Mouse (Mus musculus) heart, embryonic 15.5 days (tissue): ENCODE data around the gene Pgm2. TPM values are rescaled to one million over a fixed set of nuclear protein-coding genes. Genes with fewer than 3 reads are reported as not detected.
A peak's percentile ranks its signal among the peaks of the same experiment; 100 is the strongest.

Source experiments
- ATAC-seq: fragments of 200-750 bp; cut with Nextera tagmentation; replicated peaks from 2 replicates; pipeline ENCODE4 v1.8.0; 2017; ENCODE audit warnings: low read depth, moderate TSS enrichment; ENCODE audit not compliant: insufficient number of reproducible peaks, insufficient read depth, low FRiP score
- H3K27ac ChIP-seq: fragments of 300-500 bp; sonication (generic); 2 replicates; pipeline ENCODE4 v1.5.1; 2015; ENCODE audit warnings: mild to moderate bottlenecking, inconsistent platforms
- H3K27me3 ChIP-seq: fragments of 300-500 bp; sonication (generic); 2 replicates; pipeline ENCODE4 v1.6.1; 2015; ENCODE audit warnings: inconsistent platforms
- H3K36me3 ChIP-seq: fragments of 300-500 bp; sonication (generic); 2 replicates; pipeline ENCODE4 v1.6.1; 2015; ENCODE audit warnings: mild to moderate bottlenecking, inconsistent platforms
- H3K4me1 ChIP-seq: fragments of 300-500 bp; sonication (generic); replicated peaks from 2 replicates; pipeline ENCODE4 v1.6.1; 2015; ENCODE audit warnings: inconsistent platforms
- H3K4me2 ChIP-seq: fragments of 300-500 bp; sonication (generic); 2 replicates; pipeline ENCODE4 v1.6.1; 2015; ENCODE audit warnings: inconsistent platforms, mild to moderate bottlenecking, moderate library complexity
- H3K4me3 ChIP-seq: fragments of 300-500 bp; sonication (generic); 2 replicates; pipeline ENCODE4 v1.5.1; 2015; ENCODE audit warnings: mild to moderate bottlenecking, inconsistent platforms
- H3K9ac ChIP-seq: fragments of 300-500 bp; sonication (generic); 2 replicates; pipeline ENCODE4 v1.6.1; 2015; ENCODE audit warnings: mild to moderate bottlenecking, inconsistent platforms
- H3K9me3 ChIP-seq: fragments of 300-500 bp; sonication (generic); replicated peaks from 2 replicates; pipeline ENCODE4 v1.6.1; 2016; ENCODE audit warnings: inconsistent platforms
- WGBS: fragments of 180-500 bp; shearing (Covaris S2); methylation state at CpG from one replicate; pipeline ENCODE4 v1.1.7; 2015; ENCODE audit warnings: mixed read lengths; 5-methylcytosine and 5-hydroxymethylcytosine counted together
- polyA plus RNA-seq: library from polyadenylated mRNA; unstranded; fragments of >200 nt; fragmentation: Nextera tagmentation; extraction: Ambion mirVana; gene quantifications from 2 replicates; pipeline ENCODE4 v1.2.1, GENCODE M21; 2015

The Pgm2 gene
- polyA plus RNA-seq, 1 experiment from 2014 or later, result 13.2 TPM

DNA sequence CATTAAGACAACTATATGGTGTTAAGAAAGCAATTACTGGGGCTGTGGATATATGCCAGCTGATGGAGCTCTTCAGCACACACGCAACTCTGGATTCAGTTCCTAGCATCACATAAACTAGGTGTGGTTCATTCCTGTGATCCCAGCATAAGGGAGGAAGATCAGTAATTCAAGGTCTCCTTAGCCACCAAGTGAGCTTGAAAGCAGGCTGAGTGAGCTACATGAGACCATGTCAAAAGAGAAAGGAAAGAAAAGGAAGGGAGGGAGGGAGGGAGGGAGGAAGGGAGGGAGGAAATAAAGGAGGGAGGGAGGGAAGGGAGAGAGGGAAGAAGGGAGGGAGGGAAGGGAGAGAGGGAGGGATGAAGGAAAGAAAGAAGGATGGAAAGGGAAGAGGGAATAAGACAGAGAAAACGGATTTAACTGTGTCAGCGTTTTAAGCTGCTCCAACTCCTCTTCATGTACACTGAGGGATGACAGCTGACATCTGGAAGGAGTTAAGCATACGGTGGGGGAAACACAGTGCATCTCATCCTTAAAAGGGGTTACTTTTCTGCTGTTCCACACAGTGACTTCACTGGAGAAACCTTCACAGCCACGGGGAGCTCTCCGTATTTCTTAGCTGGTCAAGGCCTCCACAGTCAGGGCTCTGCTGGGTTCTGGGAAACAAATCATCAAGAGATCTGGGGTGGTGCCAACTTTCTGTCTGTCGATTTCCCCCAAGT lies 13.8 kb upstream of the Pgm2 start:
- H3K9me3 ChIP-seq, result no peaks in the 10 kb centered on the region
- H3K9ac ChIP-seq, result no peak overlapping the region
- H3K4me3 ChIP-seq, result no peak overlapping the region
- H3K27me3 ChIP-seq, result no peaks in the 10 kb centered on the region
- H3K4me2 ChIP-seq, result no peak overlapping the region
- H3K4me1 ChIP-seq, result no peaks in the 10 kb centered on the region
- WGBS, result 49% methylated on average over 7 of the region's 7 CpGs
- peak overlapping the region; percentile 31; the same call in 1 of the 2 replicates for H3K27ac ChIP-seq
- peak; percentile 53; the same call in 1 of the 2 replicates for ATAC-seq
- H3K36me3 ChIP-seq, result no peaks in the 10 kb centered on the region

DNA sequence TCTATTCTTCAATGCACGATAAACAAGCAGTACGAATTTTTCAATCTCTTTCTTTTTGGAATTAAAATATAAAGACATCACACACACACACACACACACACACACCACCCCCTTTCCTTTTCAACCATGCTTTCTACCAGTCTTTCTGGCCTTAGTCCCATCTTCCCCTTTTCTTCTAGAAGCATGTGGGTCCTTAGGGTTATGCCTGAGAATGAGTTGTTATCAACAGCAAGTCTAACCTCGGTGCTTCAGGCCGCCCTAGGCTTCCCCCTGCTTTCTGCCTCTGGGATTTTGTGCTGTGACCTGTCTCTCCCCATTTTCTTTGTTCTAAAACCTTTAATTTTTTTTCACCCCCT lies 13.3 kb upstream of the Pgm2 start:
- H3K27ac ChIP-seq, result peak overlapping the region; percentile 31; the same call in 1 of the 2 replicates
- H3K4me3 ChIP-seq, result no peak overlapping the region
- no peak for ATAC-seq
- H3K4me1 ChIP-seq, result no peaks in the 10 kb centered on the region
- whole genome bisulfite sequencing, result 52% methylated on average over 4 of the region's 4 CpGs
- H3K4me2 ChIP-seq, result no peak overlapping the region
- no peaks in the 10 kb centered on the region for H3K36me3 ChIP-seq
- H3K9ac ChIP-seq, result no peak overlapping the region
- no peaks in the 10 kb centered on the region for H3K9me3 ChIP-seq
- no peaks in the 10 kb centered on the region for H3K27me3 ChIP-seq

DNA sequence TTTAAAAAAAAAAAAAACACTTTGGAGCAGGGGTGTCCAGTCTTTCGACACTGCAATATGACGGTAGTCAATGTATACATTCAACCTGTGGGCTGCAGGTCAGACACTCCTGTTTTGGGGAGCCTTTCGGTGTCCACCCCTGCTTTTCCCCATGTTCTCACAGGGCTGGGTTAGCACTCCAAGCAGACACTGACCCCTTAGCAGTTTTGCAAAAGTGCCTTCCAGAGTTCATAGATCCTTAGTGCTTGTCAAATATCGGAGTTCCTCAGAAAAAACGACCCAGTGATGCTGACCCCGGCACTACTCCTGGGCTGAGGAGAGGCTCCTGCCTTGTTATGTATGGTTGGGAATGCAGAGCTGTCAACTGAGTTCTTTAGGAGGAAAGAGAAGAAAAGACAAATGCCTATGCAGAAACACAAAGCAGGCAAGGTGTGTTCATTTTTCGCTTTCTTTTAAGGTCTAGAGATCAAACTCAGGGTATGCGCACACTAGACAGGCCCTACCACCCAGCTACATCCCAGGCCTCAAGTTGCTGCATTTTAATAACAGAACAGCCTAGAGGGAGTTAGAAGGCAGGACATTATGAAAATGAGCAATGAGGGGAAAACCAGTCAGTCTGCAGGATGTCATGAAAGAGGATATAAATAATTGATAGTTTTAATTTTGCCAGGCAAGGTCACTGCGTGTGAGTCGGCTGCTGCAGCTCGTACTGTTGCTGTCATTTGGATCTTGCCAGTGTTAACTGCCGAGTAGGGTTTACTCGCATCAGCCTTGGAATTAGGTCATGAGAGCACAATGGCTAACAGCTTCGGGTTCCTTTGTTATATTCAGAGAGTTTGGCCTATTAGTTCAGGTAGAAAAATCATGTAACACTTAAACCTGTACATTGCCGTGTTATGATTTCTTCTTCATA lies 9.0 kb upstream of the Pgm2 start:
- H3K27ac ChIP-seq, result no peak overlapping the region
- H3K9ac ChIP-seq, result no peak overlapping the region
- H3K36me3 ChIP-seq, result no peaks in the 10 kb centered on the region
- no peak overlapping the region for H3K4me3 ChIP-seq
- H3K27me3 ChIP-seq, result no peaks in the 10 kb centered on the region
- ATAC-seq, result no peak
- H3K9me3 ChIP-seq, result no peaks in the 10 kb centered on the region
- WGBS, result 81% methylated on average over 15 of the region's 15 CpGs
- no peaks in the 10 kb centered on the region for H3K4me1 ChIP-seq
- H3K4me2 ChIP-seq, result no peak overlapping the region

DNA sequence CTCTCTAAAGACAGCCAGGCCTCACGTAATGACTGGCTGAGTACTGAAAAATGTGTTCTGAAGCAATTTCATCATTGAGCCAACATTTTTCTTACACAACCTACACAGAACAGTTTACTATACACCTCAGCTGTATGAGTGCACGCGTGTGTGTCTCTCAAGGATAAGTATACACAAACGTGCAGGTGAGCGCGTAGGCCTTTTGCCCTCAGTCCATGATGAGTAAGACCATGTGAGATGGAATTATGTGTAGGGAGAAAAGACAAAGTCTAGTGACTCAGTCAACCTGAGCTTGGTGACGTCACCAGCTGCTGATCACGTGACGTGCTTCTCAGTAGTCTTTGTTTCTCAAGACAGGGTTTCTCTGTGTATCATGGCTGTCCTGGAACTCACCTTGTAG lies 7.3 kb upstream of the Pgm2 start:
- Histone ChIP-seq H3K4me3 (no peak overlapping the region), H3K4me2 (no peak overlapping the region), H3K27me3 (no peaks in the 10 kb centered on the region), H3K36me3 (no peaks in the 10 kb centered on the region), H3K9ac (no peak overlapping the region), H3K27ac (no peak overlapping the region), H3K9me3 (no peaks in the 10 kb centered on the region), H3K4me1 (no peaks in the 10 kb centered on the region)
- 92% methylated on average over 9 of the region's 9 CpGs for WGBS
- no peak for ATAC-seq

DNA sequence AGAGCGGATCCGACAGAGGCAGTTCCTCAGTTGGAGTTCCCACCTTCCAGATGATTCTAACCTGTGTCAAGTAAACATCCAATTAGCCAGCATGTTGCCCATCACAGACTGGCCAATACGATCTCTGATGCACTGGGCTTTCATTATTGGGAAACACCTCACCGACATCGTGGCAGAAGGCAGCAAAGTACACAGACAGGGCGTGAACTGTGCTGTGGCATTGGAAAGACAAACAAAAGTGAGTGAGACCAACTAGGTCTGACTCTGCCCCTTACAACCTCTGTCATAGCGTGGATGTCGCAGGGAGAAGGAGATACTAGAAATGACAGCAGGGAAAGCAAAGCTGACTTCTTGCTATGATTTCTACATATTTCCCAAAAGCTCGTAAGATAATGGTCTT lies 4.0 kb upstream of the Pgm2 start:
- no peak overlapping the region for H3K4me3 ChIP-seq
- H3K27me3 ChIP-seq, result no peaks in the 10 kb centered on the region
- no peak overlapping the region for H3K27ac ChIP-seq
- no peak overlapping the region for H3K4me2 ChIP-seq
- H3K9ac ChIP-seq, result no peak overlapping the region
- no peaks in the 10 kb centered on the region for H3K9me3 ChIP-seq
- 85% methylated on average over 9 of the region's 9 CpGs for WGBS
- H3K36me3 ChIP-seq, result no peaks in the 10 kb centered on the region
- H3K4me1 ChIP-seq, result no peaks in the 10 kb centered on the region
- no peak for ATAC-seq

DNA sequence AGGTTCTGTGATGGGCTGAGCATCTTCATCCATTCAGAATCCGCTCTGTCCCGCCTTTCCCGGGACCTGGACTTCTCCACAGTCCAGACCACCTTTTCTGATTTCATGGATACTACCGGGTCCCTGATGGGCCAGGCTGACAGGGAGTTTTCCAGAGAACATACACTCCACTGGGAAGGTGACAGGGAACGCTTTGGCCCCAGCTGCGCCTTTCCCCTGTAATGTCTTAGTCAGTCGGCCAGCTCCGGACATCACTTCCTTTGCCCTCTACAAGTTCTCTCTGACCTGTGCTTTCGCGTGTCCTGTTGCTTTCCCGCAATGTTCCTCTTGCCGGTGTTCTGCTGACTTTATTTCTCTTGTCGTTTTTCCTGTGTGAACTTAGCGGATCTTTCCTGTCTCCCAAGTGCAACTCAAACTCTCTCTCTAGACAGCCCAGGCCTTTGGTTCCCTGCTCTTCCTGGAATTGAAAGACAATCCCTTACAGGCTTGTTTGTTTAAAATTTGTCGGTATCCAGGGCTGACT lies 660 bp downstream of the Pgm2 start:
- peak; percentile 32 for ATAC-seq
- Histone ChIP-seq H3K4me2 (peak overlapping the region; percentile 79), H3K9ac (peak overlapping the region; percentile 86), H3K4me1 (peaks cover 3% of the 10 kb centered on the region; the same call in 1 of the 2 replicates), H3K9me3 (no peaks in the 10 kb centered on the region), H3K27me3 (no peaks in the 10 kb centered on the region), H3K27ac (peak overlapping the region; percentile 77), H3K4me3 (peak overlapping the region; percentile 92), H3K36me3 (peaks cover 6% of the 10 kb centered on the region)
- 3% methylated on average over 15 of the region's 15 CpGs for WGBS

DNA sequence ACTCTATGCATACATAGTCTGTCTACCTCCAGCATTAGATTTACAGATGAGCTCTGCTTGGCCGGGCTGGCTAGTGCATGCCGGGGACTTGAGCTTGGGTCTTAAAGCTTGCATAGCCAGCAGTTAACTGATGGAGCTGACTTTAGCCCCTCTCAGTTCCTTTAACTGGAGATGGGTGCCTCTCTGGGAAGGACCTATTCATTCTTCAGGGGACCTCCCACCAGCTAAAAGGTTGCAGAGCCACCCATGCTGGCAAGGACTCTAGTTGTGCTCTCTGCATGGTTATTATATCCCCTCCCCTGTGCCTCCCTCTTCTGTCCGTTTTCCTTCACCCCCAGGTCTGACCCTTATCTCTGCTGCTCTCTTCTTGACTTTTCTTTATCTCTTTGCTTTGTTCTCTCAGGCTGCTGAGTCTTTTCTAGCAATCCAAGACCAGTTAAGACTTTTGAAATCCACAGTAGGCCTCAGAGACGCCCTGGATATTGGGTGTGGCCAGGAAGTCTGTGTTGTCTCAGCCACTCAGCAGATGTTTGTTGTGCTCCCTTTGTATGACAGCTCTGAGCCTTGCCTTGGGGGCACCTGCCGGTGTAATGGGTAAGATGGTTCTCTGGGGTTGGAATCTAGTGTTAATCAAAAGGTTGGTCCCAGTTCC lies 2.7 kb downstream of the Pgm2 start:
- Histone ChIP-seq H3K27me3 (no peaks in the 10 kb centered on the region), H3K4me3 (no peak overlapping the region), H3K9me3 (no peaks in the 10 kb centered on the region), H3K9ac (no peak overlapping the region), H3K36me3 (peaks cover 15% of the 10 kb centered on the region), H3K4me1 (peaks cover 3% of the 10 kb centered on the region; the same call in 1 of the 2 replicates), H3K4me2 (no peak overlapping the region), H3K27ac (no peak overlapping the region)
- WGBS, result 59% methylated on average over 5 of the region's 5 CpGs
- ATAC-seq, result no peak

DNA sequence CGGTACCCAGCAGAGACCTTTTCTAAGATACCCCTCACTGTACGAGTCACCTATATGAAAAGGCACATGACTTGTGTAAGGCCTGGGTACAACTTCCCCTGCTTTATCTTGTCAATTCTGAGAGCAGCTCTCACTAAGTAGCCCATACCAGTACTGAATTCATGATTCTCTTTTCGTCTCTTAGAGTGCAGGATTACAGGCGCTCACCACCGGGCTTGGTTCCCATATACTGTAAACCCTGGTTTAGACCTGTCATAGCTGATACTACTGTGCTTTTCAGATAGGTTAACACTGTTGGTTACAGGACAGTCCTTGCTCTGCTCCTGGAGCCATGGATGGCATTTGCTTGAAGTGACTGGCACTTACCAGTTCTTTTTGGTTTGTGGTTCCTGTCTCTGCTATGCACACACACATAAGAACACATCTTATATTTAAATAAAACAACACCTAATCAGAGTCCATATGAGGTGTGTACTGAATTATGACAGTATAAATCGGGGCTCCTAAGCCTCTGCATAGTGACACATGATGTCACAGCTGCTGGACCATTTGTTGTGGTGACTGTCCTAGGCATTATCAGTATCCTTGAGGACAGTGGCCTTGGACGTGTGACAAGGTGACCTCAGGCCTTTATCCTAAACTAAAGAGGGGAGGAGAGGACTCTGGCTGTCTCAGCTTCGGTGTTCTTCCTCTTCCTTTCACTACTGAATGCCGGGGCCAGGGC lies 9.4 kb downstream of the Pgm2 start:
- H3K9me3 ChIP-seq, result no peaks in the 10 kb centered on the region
- WGBS, result 65% methylated on average over 9 of the region's 9 CpGs
- H3K9ac ChIP-seq, result no peak overlapping the region
- no peak overlapping the region for H3K4me2 ChIP-seq
- ATAC-seq, result no peak; the same call in 1 of the 2 replicates
- no peak overlapping the region for H3K27ac ChIP-seq
- H3K4me3 ChIP-seq, result no peak overlapping the region
- peaks cover 25% of the 10 kb centered on the region for H3K36me3 ChIP-seq
- no peaks in the 10 kb centered on the region for H3K27me3 ChIP-seq
- H3K4me1 ChIP-seq, result no peaks in the 10 kb centered on the region

DNA sequence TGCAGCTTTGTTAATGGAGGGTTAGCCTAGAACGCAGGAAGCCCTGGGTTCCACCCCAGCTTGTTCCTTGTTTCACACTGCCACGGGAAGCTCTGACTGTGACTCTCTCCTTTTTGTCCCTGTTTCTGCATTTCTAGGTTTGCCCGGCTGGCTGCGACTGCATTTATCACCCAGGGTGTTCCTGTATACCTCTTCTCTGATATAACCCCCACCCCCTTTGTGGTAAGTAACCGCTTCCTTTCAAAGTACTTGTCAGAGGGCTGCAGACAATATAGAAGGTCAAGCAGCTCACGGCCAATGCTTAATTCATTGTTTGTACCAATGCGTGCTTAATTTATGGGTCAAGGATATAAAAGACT lies 9.9 kb downstream of the Pgm2 start:
- peaks cover 29% of the 10 kb centered on the region for H3K36me3 ChIP-seq
- H3K9ac ChIP-seq, result no peak overlapping the region
- no peak overlapping the region for H3K27ac ChIP-seq
- no peak overlapping the region for H3K4me3 ChIP-seq
- no peaks in the 10 kb centered on the region for H3K27me3 ChIP-seq
- no peaks in the 10 kb centered on the region for H3K9me3 ChIP-seq
- no peaks in the 10 kb centered on the region for H3K4me1 ChIP-seq
- whole genome bisulfite sequencing, result 67% methylated on average over 7 of the region's 7 CpGs
- ATAC-seq, result no peak
- no peak overlapping the region for H3K4me2 ChIP-seq

DNA sequence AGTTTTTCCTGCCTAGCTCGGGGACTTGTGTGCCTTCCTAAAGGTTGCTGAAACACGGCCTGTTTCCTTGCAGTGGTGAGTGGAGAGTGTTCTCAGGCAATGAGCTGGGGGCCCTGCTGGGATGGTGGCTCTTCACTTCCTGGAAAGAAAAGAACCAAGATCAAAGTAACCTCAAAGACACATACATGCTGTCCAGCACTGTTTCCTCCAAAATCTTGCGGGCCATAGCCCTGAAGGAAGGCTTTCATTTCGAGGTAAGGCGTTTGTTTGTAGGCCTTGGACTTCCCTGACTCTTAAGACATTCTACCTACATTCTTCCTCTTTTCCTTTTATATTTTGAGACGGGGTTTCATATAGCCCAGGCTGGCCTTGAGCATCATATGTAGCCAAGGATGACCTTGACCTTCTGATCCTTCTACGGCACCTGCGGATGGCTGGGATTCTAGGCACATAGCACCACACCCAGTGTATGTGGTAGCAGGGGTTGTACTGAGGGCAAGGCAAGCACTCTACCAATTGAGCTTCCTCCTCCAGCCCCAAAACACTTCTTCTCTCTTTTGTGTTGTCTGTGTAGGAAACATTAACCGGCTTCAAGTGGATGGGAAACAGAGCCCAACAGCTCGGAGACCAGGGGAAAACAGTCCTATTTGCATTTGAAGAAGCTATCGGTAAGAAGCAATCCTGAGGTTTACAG lies 15.0 kb downstream of the Pgm2 start:
- peaks cover 52% of the 10 kb centered on the region for H3K36me3 ChIP-seq
- ATAC-seq, result no peak
- H3K27ac ChIP-seq, result no peak overlapping the region
- no peaks in the 10 kb centered on the region for H3K9me3 ChIP-seq
- no peak overlapping the region for H3K9ac ChIP-seq
- peaks cover 4% of the 10 kb centered on the region for H3K4me1 ChIP-seq
- no peaks in the 10 kb centered on the region for H3K27me3 ChIP-seq
- no peak overlapping the region for H3K4me3 ChIP-seq
- no peak overlapping the region for H3K4me2 ChIP-seq
- 84% methylated on average over 11 of the region's 11 CpGs for WGBS
